Mouse (Mus musculus): ENCODE measurements at regions not wholly inside any gene's neighbourhood (a gene's known extent, or its start where the extent isn't known, plus 50 kb on each side); places are given as distances from the start of the nearest gene placed in this dataset.
A peak's percentile ranks its signal among the peaks of the same experiment; 100 is the strongest.

DNA sequence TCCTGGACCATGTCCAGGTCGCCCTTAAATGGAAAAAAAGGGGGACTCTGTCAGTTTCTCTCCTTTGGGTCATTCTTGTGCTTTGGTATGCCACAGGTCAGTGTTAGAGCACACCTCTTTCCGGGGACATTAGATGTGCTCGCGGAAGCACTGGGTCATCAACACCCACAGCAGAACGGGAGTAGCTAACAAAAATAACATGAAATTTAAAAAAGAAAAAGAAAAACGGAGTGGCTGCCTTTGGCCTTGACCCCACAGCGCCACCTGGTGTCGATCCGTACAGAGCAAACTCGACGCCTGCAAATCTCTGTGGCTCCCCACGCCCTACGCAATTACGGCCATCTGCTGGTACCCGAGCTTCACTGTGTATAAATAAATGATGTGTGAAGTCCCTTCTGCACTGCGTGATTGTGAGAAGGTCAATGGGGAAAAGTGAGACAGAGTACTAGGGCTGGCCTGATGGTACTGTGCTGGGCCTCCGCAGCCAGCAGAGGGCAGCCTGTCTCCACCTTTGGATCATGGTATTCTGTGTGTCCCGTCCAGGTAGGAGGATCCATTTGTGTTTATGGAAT, 99.0 kb upstream of the Slc7a12 start:
- ATAC-seq = peak; percentile 69

- no peak for ATAC-seq
These were observed 89.8 kb upstream of the Slc7a12 start for GRCm38 (mm10) chr3:14390656-14391055.

- ATAC-seq = no peak
These were observed 81.8 kb upstream of the Slc7a12 start for GRCm38 (mm10) chr3:14398676-14399075.

DNA sequence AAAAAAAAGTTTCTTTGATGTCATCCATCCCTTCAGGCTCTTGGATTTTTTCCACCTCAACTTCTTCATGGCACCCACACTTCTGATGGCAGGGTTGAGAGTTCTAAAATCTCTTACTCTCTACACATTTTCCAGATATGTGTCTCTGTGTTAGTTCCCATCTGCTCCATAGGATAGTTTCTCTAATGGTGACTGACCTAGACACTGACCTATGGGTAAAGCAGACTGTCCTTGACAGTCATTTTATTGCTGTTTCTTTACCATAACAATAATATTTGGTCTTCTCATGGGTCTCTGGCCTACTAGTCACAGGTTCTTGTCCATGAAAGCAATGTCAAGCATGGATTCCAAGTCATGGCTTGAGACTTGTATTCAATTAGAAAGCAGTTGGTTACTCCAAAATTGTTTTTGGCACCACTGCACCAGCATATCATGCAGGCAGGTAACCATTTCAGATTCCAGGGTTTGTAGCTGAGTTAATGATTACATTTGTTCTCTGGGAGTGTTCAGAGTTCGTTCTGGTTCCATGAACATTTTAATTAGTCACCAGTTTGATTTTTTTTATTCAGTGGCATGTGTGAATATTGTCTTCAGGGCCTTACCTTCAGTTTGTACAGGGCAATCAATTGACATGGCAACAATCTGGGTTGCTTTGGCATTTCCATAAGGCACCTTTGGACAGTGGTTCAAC, 71.9 kb upstream of the Slc7a12 start:
- ATAC-seq = no peak

Data from activated CD4-positive, CD25-positive, alpha-beta regulatory T cell, adult 4 months (primary cell).